Mouse (Mus musculus): ENCODE measurements at regions not wholly inside any gene's neighbourhood (a gene's known extent, or its start where the extent isn't known, plus 50 kb on each side); places are given as distances from the start of the nearest gene placed in this dataset.

GRCm38 (mm10) chr1:76362106-76362505, 816.0 kb downstream of the Slc4a3 start:
- TF ChIP-seq POLR2A (IDR thresholded peaks at IDR 0.05; ENCODE audit: borderline replicate concordance, extremely low read depth, low read depth, low read length) (no peak), CTCF (IDR thresholded peaks at IDR 0.05; ENCODE audit: insufficient read depth, low read length) (no peak)
- Histone ChIP-seq H3K4me1 (ENCODE audit: control insufficient read depth, insufficient read depth, low read length) (no peaks in the 10 kb centered on the region), H3K4me3 (replicated peaks; ENCODE audit: extremely low read depth, low read depth, low read length) (no peak overlapping the region)
- WGBS: 85% methylated on average over 8 of the region's 8 CpGs
- DNase-seq: no peak

DNA sequence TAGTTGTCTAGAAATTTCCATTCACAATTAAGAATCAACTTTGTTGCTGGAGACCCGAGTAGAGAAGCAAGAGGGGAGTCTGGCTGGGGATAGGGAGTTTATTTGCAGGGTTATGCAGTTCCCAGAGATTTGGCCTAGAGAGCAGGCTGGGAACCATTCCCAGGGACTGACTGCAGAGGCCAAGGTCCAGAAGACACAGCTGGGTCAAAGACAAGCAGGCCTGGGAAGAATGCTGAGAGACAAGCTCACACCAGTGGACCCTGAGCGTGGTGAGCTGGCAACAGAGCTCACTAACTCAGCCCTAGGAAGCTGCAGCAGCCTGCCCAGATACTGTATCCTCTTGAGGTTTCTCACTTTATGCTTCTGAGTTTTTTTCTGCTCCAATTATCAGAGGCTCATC, 827.9 kb downstream of the Slc4a3 start:
- H3K4me1 ChIP-seq (ENCODE audit: control insufficient read depth, insufficient read depth, low read length): no peaks in the 10 kb centered on the region
- WGBS: 54% methylated on average over 2 of the region's 2 CpGs
- TF ChIP-seq CTCF (IDR thresholded peaks at IDR 0.05; ENCODE audit: insufficient read depth, low read length) (no peak), POLR2A (IDR thresholded peaks at IDR 0.05; ENCODE audit: borderline replicate concordance, extremely low read depth, low read depth, low read length) (no peak)
- no peak overlapping the region for H3K4me3 ChIP-seq (replicated peaks; ENCODE audit: extremely low read depth, low read depth, low read length)
- DNase-seq: no peak

- 33% methylated on average over 3 of the region's 3 CpGs for WGBS
- Histone ChIP-seq H3K4me1 (ENCODE audit: control insufficient read depth, insufficient read depth, low read length) (no peaks in the 10 kb centered on the region), H3K4me3 (replicated peaks; ENCODE audit: extremely low read depth, low read depth, low read length) (no peak overlapping the region)
- DNase-seq: no peak
- TF ChIP-seq CTCF (IDR thresholded peaks at IDR 0.05; ENCODE audit: insufficient read depth, low read length) (no peak), POLR2A (IDR thresholded peaks at IDR 0.05; ENCODE audit: borderline replicate concordance, extremely low read depth, low read depth, low read length) (no peak)
Measured at GRCm38 (mm10) chr1:76378154-76378553, 832.1 kb downstream of the Slc4a3 start.

DNA sequence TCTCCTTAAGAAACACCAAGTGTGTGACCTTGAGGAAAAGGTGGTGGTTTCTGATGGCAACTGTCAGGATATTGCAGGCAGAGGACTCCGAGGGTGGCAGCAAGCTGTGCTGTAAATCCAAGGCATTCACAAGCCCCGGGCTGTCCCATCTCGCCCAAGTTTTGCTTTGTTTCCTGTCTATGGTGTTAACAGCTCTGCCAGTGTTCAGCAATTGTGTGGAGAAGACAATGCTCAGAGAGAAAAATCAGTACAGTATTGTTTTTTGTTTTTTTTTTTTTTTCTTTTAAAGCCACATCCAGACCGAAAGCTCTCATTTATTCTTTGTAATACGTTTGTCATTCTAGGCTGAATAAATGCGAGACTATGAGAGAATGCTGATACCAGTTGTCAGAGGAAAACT, 846.5 kb downstream of the Slc4a3 start:
- Histone ChIP-seq H3K4me1 (ENCODE audit: control insufficient read depth, insufficient read depth, low read length) (no peaks in the 10 kb centered on the region), H3K4me3 (replicated peaks; ENCODE audit: extremely low read depth, low read depth, low read length) (no peak overlapping the region)
- DNase-seq: no peak
- 53% methylated on average over 6 of the region's 6 CpGs for WGBS
- TF ChIP-seq CTCF (IDR thresholded peaks at IDR 0.05; ENCODE audit: insufficient read depth, low read length) (no peak), POLR2A (IDR thresholded peaks at IDR 0.05; ENCODE audit: borderline replicate concordance, extremely low read depth, low read depth, low read length) (no peak)

DNA sequence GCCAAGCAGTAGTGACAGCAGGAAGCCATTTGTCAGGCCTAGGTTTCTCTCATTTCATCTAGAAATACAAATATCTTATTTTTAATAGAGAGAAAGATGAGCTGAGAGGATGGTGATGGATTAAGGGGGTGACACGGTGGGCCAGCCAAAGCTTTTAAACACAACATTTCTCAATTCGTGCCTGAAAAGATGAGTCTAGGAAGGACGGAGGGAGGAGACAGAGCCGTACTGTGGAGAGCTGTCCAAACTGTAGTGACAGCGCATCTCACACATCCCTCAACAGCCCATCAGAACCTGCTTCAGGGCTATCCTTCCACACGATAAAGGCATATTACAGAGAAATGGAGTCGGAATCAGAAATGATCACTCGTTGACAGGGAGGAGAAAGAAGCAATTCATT, 848.0 kb downstream of the Slc4a3 start:
- Histone ChIP-seq H3K4me1 (ENCODE audit: control insufficient read depth, insufficient read depth, low read length) (no peaks in the 10 kb centered on the region), H3K4me3 (replicated peaks; ENCODE audit: extremely low read depth, low read depth, low read length) (no peak overlapping the region)
- no peak for DNase-seq
- no peak for TF ChIP-seq CTCF (IDR thresholded peaks at IDR 0.05; ENCODE audit: insufficient read depth, low read length)
- no peak for TF ChIP-seq POLR2A (IDR thresholded peaks at IDR 0.05; ENCODE audit: borderline replicate concordance, extremely low read depth, low read depth, low read length)
- WGBS: 47% methylated on average over 8 of the region's 8 CpGs

DNA sequence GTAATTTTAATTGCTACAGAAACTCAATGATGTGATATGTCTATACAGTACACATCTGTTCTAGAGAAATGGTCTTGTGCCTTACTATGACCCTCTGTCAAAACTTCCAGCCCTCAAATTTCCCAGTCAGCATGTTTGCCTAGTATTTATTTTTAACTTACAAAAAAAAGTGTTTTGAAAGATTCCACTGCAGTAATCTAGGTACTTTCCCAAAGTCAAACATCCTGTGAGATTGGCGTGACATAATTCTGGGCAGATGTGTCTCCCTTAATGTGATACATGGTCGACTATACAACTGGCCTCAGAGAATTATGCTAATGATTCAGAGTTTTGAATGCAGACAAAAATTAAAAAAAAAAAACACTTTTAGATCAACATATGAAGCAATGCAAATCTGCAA, 856.8 kb downstream of the Slc4a3 start:
- Histone ChIP-seq H3K4me3 (replicated peaks; ENCODE audit: extremely low read depth, low read depth, low read length) (no peak overlapping the region), H3K4me1 (ENCODE audit: control insufficient read depth, insufficient read depth, low read length) (no peaks in the 10 kb centered on the region)
- TF ChIP-seq CTCF (IDR thresholded peaks at IDR 0.05; ENCODE audit: insufficient read depth, low read length): no peak
- TF ChIP-seq POLR2A (IDR thresholded peaks at IDR 0.05; ENCODE audit: borderline replicate concordance, extremely low read depth, low read depth, low read length): no peak
- WGBS: 51% methylated on average over 2 of the region's 2 CpGs
- no peak for DNase-seq

DNA sequence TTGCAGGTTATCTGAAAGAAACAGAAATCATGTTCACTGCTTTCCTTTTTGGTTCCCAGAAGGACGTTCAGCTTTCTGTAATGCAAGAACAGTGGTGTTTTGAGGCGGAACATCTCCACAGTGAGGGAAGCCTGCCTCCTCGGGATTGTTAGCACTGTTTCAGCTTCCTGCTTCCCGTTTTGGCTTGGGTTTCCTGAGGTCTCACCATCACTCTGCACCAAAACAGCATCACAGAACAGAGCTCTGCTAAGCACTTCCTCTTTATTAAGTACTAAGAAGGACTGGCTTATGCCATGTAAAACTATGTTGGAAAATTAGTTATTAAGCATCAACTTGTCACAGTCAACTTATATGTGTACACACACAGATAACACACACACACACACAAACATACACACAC, 857.9 kb downstream of the Slc4a3 start:
- H3K4me1 ChIP-seq (ENCODE audit: control insufficient read depth, insufficient read depth, low read length): no peaks in the 10 kb centered on the region
- H3K4me3 ChIP-seq (replicated peaks; ENCODE audit: extremely low read depth, low read depth, low read length): no peak overlapping the region
- 44% methylated on average over 4 of the region's 4 CpGs for WGBS
- no peak for TF ChIP-seq CTCF (IDR thresholded peaks at IDR 0.05; ENCODE audit: insufficient read depth, low read length)
- TF ChIP-seq POLR2A (IDR thresholded peaks at IDR 0.05; ENCODE audit: borderline replicate concordance, extremely low read depth, low read depth, low read length): no peak
- no peak for DNase-seq

DNA sequence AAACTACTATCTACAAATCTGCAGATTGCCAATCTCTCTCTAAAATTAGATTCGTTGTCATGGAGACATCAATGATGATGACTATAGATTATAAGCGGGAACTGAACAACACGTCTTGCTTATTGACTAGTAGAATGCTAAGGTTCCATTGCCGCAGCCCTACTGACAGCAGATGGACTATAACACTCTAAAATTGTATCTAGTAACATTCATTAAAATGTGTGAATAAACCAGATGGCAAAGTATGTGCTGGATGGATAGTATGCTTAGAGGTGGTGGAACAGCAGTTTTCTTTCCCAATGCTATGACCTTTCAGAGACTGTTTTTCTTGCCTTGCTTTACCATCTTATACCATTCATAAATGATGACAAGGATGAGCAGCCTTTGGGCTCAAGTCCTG, 864.7 kb downstream of the Slc4a3 start:
- Histone ChIP-seq H3K4me3 (replicated peaks; ENCODE audit: extremely low read depth, low read depth, low read length) (no peak overlapping the region), H3K4me1 (ENCODE audit: control insufficient read depth, insufficient read depth, low read length) (no peaks in the 10 kb centered on the region)
- WGBS: 91% methylated on average over 4 of the region's 4 CpGs
- DNase-seq: no peak
- TF ChIP-seq POLR2A (IDR thresholded peaks at IDR 0.05; ENCODE audit: borderline replicate concordance, extremely low read depth, low read depth, low read length) (no peak), CTCF (IDR thresholded peaks at IDR 0.05; ENCODE audit: insufficient read depth, low read length) (no peak)

DNA sequence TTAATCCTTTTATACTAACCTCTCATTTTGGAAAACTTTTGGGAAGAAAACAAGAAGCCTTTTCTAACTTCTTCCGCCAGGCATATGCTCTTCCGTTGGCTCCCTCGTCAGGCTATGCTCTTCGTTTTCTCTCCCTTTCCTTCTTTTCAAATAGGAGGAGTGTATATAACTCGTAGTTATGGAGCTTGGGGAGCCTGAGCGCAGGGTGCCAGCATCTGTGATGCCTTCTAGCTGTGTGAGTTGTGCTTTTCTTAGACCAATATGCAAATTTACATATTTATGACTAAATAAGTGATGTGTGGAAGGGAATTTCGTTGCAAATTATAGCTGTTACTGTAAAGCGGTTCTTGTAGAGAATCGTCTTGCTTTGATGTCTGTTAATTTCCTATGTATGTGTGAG, 874.5 kb downstream of the Slc4a3 start:
- no peak for TF ChIP-seq CTCF (IDR thresholded peaks at IDR 0.05; ENCODE audit: insufficient read depth, low read length)
- TF ChIP-seq POLR2A (IDR thresholded peaks at IDR 0.05; ENCODE audit: borderline replicate concordance, extremely low read depth, low read depth, low read length): no peak
- Histone ChIP-seq H3K4me1 (ENCODE audit: control insufficient read depth, insufficient read depth, low read length) (no peaks in the 10 kb centered on the region), H3K4me3 (replicated peaks; ENCODE audit: extremely low read depth, low read depth, low read length) (no peak overlapping the region)
- DNase-seq: no peak
- 87% methylated on average over 9 of the region's 9 CpGs for WGBS

DNA sequence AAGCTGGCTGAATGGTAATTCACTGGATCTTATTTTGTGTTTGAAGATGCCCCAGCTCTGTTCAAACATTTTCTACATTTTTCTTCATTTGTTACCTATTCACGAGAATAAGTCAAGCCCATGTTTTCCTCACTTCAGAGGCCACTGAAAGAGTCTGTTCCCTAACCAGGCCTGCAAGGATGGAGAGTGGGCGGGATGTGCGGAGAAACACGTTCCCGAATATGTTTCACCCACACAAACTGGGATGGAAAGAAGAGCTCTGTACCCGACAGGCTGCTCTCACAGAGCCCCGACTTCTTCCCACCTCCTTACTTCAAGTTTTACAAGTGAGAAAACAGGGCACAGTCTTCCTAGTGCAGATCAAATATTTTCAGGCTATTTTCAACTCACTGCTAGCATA, 881.4 kb downstream of the Slc4a3 start:
- TF ChIP-seq CTCF (IDR thresholded peaks at IDR 0.05; ENCODE audit: insufficient read depth, low read length) (no peak), POLR2A (IDR thresholded peaks at IDR 0.05; ENCODE audit: borderline replicate concordance, extremely low read depth, low read depth, low read length) (no peak)
- 72% methylated on average over 7 of the region's 7 CpGs for WGBS
- Histone ChIP-seq H3K4me3 (replicated peaks; ENCODE audit: extremely low read depth, low read depth, low read length) (no peak overlapping the region), H3K4me1 (ENCODE audit: control insufficient read depth, insufficient read depth, low read length) (no peaks in the 10 kb centered on the region)
- no peak for DNase-seq
